Mouse (Mus musculus) stomach, embryonic 14.5 days (tissue): ENCODE data around the gene Rragb. TPM values are rescaled to one million over a fixed set of nuclear protein-coding genes. Genes with fewer than 3 reads are reported as not detected.

Experiments used
- ATAC-seq: fragments of 200-750 bp; cut with Nextera tagmentation; 2 replicates; pipeline ENCODE4 v1.8.0; 2017; ENCODE audit warnings: low read depth, moderate TSS enrichment; ENCODE audit not compliant: insufficient number of reproducible peaks, insufficient read depth, low FRiP score
- H3K27ac ChIP-seq: fragments of 300-500 bp; sonication (generic); 2 replicates; pipeline ENCODE4 v1.5.1; 2014; ENCODE audit warnings: mild to moderate bottlenecking, low read length, moderate library complexity, mixed read lengths
- H3K27me3 ChIP-seq: fragments of 300-500 bp; sonication (generic); 2 replicates; pipeline ENCODE4 v1.6.1; 2014; ENCODE audit warnings: low read length, control low read depth, mixed read lengths; ENCODE audit not compliant: control insufficient read depth, insufficient read depth
- H3K36me3 ChIP-seq: fragments of 300-500 bp; sonication (generic); 2 replicates; pipeline ENCODE4 v1.6.1; 2014; ENCODE audit warnings: mild to moderate bottlenecking, control low read depth, low read length, moderate library complexity, mixed read lengths; ENCODE audit not compliant: control insufficient read depth, insufficient read depth
- H3K4me1 ChIP-seq: fragments of 300-500 bp; sonication (generic); 2 replicates; pipeline ENCODE4 v1.6.1; 2014; ENCODE audit warnings: low read length, control low read depth, mixed read lengths; ENCODE audit not compliant: control insufficient read depth, insufficient read depth
- H3K4me2 ChIP-seq: fragments of 300-500 bp; sonication (generic); replicated peaks from 2 replicates; pipeline ENCODE4 v1.6.1; 2014; ENCODE audit warnings: low read depth, low read length, control low read depth
- H3K4me3 ChIP-seq: fragments of 300-500 bp; sonication (generic); 2 replicates; pipeline ENCODE4 v1.5.1; 2014; ENCODE audit warnings: low read depth, low read length, control low read depth
- H3K9ac ChIP-seq: fragments of 300-500 bp; sonication (generic); replicated peaks from 2 replicates; pipeline ENCODE4 v1.6.1; 2014; ENCODE audit warnings: low read depth, mild to moderate bottlenecking, control low read depth, low read length, moderate library complexity, mixed read lengths
- H3K9me3 ChIP-seq: fragments of 300-500 bp; sonication (generic); 2 replicates; pipeline ENCODE4 v1.6.1; 2016; ENCODE audit warnings: low read depth, low read length, control low read depth; ENCODE audit not compliant: control insufficient read depth
- WGBS: fragments of 180-500 bp; shearing (Covaris S2); extraction: QIAGEN DNeasy Blood & Tissue Kit; methylation state at CpG from one replicate; pipeline ENCODE4 v1.1.7; 2014; 5-methylcytosine and 5-hydroxymethylcytosine counted together
- polyA plus RNA-seq: library from polyadenylated mRNA; unstranded; fragments of >200 nt; fragmentation: Nextera tagmentation; extraction: Ambion mirVana; gene quantifications from 2 replicates; pipeline ENCODE4 v1.2.1, GENCODE M21; 2014

Gene Rragb
- polyA plus RNA-seq, 1 experiment from 2014 or later: 3.2 TPM

DNA sequence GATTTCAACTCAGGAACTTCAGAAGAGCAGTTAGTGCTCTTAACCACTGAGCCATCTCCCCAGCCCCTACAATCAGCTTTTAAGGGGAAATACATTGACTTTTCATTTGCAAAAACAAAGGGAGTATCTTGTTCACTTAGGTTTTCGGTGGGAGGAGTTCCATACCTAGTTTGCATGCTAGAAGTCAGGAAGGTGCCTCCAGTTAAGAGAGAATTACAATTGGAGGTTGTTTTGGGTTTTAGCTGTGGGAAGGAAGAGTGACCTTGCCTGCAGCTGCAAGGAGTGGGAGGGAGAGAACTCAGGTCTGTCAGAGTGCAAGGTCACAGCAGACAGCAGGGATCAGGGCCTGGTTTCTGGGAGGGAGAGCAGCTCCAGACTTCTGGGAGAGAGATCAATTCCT is 71.3 kb downstream of the Rragb start:
- no peaks in the 10 kb centered on the region for H3K36me3 ChIP-seq
- no peak overlapping the region for H3K27ac ChIP-seq
- ATAC-seq: no peak
- H3K4me2 ChIP-seq: no peak overlapping the region
- no peak overlapping the region for H3K4me3 ChIP-seq
- H3K9ac ChIP-seq: no peak overlapping the region
- no peaks in the 10 kb centered on the region for H3K9me3 ChIP-seq
- H3K27me3 ChIP-seq: no peaks in the 10 kb centered on the region
- WGBS: 57% methylated on average over 1 of the region's 1 CpGs
- no peaks in the 10 kb centered on the region for H3K4me1 ChIP-seq

Other genes with a start within 250 kb of the Rragb start
- 1.3 and 1.5 TPM in 2 replicates for gene Usp51, start 133.5 kb upstream of the Rragb start, polyA plus RNA-seq
- gene Mageh1, start 102.4 kb upstream of the Rragb start, polyA plus RNA-seq: 45.5 and 53.0 TPM in 2 replicates
- gene Foxr2, start 21.2 kb upstream of the Rragb start, polyA plus RNA-seq: not detected in 2 replicates
- gene Klf8, start 97.5 kb downstream of the Rragb start, polyA plus RNA-seq: 1.2 and 1.3 TPM in 2 replicates